Mouse (Mus musculus) embryo, embryonic 10.5 days (tissue): ENCODE results near the gene Ifnar1.

ENCODE experiments used
- DNase-seq: peaks from one replicate; pipeline ENCODE4 v3.0.0-alpha.2; 2015; ENCODE audit warnings: low spot score

Gene Ifnar1

DNA sequence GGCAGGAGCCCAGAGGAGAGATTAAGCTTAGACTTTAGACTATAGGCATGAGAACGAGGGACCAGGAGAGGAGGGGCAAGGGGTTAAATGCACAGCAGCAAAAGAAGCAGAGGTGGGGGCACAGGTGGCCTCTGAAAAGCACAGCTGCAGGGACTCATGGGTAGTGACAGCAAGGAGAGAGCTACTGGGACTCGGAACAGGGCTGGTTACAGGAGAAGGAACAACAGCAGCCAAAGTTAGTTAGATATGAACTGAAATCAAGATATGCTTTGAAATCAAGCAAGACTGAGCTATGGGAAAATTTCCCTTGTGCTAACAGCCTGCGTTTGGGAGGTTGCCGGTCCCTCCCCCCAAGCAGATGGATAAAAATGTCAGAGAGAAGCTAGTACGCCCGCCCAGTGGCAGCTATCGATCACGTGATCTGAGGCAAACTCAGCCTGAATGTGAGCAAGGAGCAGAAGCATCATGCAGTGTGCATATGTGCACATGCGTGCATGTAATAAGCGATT, 56.6 kb downstream of the Ifnar1 start:
- DNase-seq: no peak

DNA sequence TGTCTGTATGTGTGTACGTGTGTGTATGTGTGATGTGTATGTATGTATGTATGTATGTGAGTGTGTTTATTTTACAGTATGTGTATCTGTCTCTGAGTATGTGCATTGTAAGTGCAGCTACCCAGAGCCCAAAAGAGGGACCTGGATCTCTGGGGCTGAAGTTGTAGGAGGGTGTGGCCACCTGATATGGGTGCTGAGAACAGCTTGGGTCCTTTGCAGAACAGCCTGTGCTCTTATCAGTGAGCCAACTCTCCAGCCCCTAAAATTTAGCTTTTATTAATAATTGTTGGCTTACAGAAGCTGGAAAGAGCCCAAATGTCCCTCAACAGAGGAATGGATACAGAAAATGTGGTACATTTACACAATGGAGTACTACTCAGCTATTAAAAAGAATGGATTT, 58.6 kb downstream of the Ifnar1 start:
- DNase-seq: no peak

DNA sequence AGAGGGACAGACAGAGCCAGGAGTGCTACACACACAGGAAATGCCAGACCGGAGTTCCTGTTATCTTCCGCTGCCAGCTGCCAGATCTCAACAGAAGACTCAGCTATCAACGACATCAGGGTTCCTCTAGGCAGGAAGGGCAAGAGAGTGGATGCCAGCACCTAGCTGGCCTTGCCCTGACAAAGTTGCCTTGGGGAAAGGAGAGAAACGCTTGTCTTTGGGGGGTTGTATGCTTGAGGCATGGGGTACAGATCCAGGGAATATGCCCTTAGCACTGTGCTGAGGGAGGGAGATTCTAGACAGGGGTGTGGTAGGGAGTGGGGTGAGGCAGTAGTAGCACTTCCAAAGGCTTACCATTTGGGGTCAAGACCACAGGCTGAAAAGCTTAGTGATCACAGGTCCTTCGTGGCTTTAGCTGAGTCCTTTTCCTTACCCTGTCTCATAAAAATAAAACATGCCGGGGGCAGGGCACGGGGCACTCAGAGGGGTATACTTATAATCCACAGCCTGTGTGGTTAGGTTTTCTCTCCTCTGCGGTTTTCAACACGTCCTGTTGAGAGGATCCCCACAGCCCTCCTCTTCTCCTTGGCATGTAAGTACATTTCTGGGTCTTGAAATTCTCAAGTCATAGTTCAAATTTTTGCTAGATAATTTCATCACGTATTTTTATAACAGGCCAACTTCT, 60.7 kb downstream of the Ifnar1 start:
- DNase-seq: no peak

DNA sequence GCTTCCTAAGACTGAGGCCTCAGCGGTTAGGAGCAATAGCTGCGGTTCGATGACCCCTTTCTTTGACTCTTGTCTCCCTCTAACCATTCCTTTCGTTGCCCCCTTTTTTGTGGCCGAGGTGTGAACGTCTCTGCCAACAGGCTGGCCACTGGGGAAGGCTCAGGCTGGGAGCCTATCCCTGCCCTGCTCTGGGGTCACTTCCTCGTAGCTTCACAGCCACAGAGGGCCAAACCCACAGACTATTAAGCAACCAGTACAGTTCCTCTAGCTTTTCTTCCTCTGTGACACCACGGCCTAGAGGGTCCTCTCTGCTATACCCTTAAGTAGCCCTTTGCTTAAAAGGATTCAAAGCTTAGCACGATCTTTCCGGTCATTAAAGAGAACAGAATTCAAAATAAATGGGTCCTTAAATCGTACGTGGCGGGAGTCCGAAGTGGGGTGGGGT, 61.4 kb downstream of the Ifnar1 start:
- DNase-seq: peak; percentile 54

DNA sequence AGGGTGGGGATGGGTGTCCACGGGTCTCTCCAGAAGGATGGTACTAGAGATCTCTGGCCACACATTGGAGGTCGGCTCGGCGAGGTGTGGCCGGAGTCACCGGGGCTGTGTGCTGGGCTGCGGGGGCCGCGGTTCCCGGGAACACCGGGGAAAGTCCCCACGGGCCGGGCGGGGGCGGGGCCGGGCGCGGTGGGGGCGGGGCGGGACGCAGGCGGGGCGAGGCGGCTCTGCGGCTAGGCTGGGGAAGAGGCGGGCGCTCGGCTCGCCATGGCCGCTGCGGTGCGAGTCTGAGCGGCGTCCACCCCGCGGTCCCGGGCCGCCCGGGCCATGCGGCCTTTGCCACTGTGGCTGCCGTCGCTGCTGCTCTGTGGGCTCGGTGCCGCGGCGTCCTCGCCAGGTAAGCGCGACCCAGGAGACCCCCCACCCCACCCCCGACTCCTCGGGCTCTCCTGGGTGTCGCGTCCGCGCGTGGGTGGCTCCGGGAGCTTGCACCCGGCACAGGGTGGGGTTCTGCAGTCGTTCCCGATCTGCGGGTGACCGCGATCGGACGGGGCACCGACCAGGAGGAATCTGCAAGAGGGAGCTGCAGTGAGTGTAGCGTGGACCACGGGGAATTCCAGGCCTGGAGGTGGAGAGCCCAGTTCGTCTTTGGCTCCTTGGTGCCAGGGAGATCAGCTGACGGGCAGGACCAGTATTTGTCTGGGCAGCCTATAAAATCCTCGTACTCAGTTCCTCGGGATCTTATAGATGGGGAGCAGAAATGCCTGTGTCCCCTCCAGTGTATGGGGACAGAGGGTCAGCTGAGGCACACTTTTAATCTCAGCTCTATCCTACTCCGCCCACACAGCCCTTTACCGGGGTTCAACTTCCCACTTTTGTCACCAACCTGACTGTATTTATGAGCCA, 62.1 kb downstream of the Ifnar1 start, which contains the start of gene Ifngr2:
Gene Ifngr2, plus strand, starts transcription at position 237 of the 906 bp plus-strand sequence.
- peak; percentile 56 for DNase-seq

DNA sequence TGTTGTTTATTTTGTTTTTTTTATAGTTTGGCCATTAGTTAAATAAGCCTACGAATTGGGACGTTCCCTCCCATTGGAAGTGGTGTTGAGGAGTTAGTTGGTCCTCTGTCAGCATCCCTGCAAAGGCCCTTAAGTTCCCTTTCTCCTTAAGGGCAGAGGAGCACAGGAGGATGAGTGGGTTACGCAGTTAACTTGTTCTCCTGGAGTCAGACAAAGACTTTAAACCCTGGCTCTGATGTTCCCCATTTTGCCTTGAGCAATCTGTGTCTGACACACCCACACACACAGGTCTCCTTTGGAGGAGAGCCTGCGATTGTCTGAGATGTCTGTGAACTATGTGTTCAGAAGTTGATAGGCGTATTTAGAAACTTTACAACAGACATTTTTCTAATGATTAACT, 62.9 kb downstream of the Ifnar1 start:
- DNase-seq: no peak

DNA sequence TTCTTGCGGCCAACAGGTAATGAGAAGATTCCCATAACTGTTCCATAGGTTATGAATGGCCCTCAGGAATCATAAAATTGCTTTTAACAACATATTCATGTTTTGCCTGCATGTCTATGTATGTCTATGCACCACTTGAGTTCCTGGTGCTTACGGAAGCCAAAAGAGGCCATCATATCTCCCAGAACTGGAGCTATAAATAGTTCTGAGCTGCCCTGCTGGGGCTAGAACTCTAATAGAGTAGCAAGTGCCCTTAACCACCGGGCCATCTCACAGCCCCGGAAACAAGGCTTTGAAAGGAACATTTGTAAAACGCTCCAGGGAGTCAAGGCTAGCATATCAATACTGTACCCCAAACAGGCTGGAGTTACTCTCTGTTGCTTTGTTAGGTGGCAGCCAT, 63.5 kb downstream of the Ifnar1 start:
- no peak for DNase-seq

DNA sequence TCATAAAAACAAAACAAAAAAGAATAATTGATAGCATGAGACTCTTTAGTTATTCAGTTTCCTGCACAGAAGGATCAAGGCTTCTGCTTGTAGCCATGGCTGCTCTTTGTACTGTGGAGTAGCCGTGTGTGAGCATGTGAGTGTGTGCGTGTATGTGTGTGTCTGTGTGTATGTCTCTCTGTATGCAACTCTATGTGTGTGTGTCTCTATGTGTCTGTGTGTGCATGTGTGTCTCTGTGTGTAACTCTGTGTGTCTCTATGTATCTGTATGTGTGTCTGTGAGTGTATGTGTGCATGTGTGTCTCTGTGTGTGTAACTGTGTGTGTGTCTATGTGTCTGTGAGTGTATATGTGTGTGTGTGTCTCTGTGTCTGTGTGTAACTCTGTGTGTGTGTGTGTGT, 64.0 kb downstream of the Ifnar1 start:
- DNase-seq: no peak

DNA sequence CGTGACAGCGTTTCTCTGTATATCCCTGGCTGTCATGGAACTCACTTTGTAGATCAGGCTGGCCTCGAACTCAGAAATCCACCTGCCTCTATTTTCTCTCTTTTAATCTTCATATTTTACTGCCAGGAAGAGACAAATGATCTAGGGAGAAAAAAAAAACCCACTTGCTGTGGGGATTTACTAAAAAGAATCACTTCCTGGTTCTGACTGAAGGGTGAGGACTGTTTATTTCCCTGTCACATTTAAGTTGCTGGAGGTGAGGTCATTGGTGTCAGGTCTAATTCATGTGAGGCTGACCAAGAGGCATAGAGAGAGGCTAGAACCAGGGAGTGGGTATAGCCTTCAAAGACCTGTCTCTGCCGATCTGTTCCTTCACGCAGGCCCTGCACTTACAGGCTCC, 64.6 kb downstream of the Ifnar1 start:
- no peak for DNase-seq

DNA sequence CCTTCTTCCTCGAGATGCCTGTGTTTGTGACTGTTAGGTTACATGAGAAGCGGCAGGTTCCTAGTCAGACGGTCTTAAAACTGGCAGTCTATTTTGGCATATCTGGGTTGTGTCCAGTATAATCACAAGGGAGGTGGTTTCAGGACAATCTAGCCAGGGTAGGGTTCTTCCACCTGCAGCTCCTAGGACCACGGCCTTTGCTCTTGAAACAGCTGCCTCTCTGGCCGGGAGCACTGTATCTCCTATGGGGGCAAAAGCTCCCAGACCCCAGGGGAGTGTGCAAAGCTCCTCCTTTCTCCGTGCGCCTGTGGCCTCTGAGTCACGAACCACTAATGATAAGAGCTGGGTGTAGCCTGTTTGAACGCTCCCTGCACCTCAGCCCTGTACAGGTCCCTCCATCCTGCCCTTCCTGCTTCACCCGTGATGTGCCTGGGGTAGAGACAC, 66.1 kb downstream of the Ifnar1 start:
- no peak for DNase-seq

DNA sequence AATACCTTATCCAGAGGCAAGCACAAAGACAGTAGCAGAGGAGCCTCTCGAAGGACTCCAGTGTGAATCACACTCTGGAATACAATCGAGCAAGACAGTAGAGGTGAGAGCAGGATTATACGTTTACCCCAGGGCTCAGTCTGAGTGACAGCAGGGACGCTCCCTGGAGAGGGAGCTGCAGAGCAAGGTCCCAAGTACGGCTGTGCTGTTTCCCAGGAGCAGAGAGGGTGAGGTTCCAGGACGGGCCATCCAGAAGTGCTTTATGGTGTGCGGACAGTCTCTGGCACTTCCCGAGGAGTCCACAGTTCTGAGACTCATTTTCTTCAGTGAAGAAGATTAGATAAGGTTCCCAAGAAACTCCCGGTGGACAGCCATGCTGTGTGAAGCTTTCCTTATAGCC, 67.0 kb downstream of the Ifnar1 start:
- DNase-seq: no peak

DNA sequence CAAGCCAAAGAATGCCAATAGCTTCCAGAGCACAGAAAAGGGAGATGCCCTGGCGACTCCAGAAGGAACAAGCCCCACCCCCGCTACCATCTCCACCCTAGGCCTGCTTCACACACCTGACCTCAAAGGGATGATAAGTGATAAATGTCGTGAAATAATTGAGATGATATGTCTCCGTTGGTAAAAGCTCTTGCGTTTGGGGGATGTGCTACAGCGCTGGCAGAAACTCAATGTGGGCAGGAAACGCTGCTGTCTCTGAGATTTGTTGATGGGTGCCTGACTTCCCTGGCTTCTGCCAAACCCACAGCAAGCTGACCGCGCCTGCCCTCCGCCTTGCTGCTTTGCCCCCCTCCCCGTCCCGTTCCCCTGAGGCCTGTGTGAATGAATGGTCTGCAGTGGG, 68.6 kb downstream of the Ifnar1 start:
- DNase-seq: no peak

DNA sequence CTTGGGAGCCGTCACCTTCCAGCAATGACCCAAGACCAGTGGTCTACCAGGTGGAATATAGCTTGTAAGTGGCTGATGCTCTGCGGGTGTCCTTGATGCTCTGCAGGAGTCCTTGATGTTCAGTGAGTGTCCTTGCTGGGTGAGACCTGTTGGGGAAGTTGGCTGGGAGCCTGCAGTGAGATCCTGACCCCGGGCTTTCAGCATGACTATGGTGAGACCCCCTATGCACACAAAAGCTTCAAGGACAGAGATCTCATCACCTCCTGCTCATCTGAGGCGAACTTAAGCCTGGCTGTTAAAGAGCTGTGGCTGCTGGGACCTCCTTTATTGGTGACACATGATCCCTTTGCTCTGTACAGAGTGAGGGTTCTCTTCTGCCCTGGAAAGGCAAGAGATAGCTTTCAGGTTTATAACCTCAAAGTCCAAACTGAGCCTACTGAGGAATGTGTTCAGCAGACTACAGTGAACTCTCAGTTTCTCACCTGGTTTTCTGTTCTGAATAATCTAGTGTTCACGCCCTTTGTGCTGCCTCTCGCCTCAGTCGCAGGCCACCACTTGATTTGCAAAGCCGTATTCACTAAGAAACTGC, 70.1 kb downstream of the Ifnar1 start:
- no peak for DNase-seq

DNA sequence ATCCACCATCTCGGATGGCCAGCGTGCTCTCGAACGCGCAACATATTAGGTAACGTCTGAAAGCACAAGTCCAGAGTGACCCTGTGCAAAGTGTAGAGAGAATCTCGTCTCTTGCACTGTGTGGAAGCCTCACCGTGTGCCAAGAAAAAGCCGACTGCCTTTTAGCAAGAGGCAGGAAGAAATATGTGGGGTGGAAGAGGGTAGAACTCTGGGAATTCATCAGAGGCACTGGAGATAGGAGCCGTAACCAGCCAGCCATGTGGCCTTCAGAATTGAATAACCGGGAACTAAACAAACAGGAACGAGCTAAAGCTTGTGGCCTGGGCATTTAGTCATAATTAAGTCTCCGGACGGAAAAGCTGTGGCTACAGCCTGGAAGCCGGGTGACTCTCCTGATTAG, 71.6 kb downstream of the Ifnar1 start:
- no peak for DNase-seq
